Mouse (Mus musculus) testis, adult 2 months (tissue): ENCODE results near the gene Mtmr3. TPM values are rescaled to one million over a fixed set of nuclear protein-coding genes. Genes with fewer than 3 reads are reported as not detected.

Experiments
- H3K27ac ChIP-seq: fragments of 200-500 bp; 2 replicates; pipeline ENCODE4 v1.5.1; 2012; ENCODE audit warnings: low read depth, low read length; ENCODE audit not compliant: control insufficient read depth, insufficient read depth
- H3K27me3 ChIP-seq: fragments of 200-500 bp; 2 replicates; pipeline ENCODE4 v1.6.1; 2012; ENCODE audit warnings: mild to moderate bottlenecking, low read length, moderate library complexity; ENCODE audit not compliant: control insufficient read depth, insufficient read depth
- H3K36me3 ChIP-seq: fragments of 200-500 bp; 2 replicates; pipeline ENCODE4 v1.6.1; 2012; ENCODE audit warnings: mild to moderate bottlenecking, low read length; ENCODE audit not compliant: control insufficient read depth, insufficient read depth
- H3K4me1 ChIP-seq: fragments of 200-500 bp; 2 replicates; pipeline ENCODE4 v1.6.1; 2012; ENCODE audit warnings: low read length; ENCODE audit not compliant: control insufficient read depth, insufficient read depth
- H3K4me3 ChIP-seq: fragments of 200-500 bp; 2 replicates; pipeline ENCODE4 v1.5.1; 2012; ENCODE audit warnings: low read depth, mild to moderate bottlenecking, low read length, moderate library complexity, mixed read lengths; ENCODE audit not compliant: control insufficient read depth
- CTCF ChIP-seq: fragments of 200-500 bp; IDR thresholded peaks from 2 replicates; pipeline ENCODE4 v1.5.1; 2012; ENCODE audit warnings: low read depth, mild to moderate bottlenecking, inconsistent platforms, low read length, moderate library complexity; ENCODE audit not compliant: control insufficient read depth, insufficient read depth, insufficient replicate concordance
- POLR2A ChIP-seq: fragments of 200-500 bp; IDR thresholded peaks from 2 replicates; pipeline ENCODE4 v1.6.1; 2012; ENCODE audit warnings: low read depth, mild to moderate bottlenecking, inconsistent platforms, low read length, moderate library complexity; ENCODE audit not compliant: control insufficient read depth
- polyA plus RNA-seq: library from polyadenylated mRNA; depleted of rRNA; stranded (reverse); fragments of >200 nt; gene quantifications from 2 replicates; pipeline ENCODE4 v1.2.3, GENCODE M21; 2012

Mtmr3 gene
- polyA plus RNA-seq, 1 experiment: 23.4 TPM

DNA sequence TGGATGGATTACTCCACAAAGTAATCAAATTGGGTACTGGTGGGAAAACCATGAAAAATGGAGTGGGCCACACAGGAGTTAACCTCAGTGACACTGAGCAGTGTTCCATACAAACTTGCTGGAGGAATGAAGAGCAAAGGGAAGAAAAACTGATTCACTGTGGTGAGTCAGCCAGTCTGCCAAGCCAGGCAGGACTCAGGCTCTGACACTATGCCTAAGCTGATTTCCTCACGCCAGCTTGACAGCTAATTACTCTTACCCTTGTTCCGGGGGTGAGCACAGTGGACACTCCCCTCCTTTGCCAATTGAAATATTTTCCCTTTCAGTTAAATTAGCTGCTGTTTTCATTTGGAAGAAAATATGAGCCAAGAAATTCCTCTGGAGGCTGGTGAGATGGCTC, 38.8 kb upstream of the Mtmr3 start:
- Histone ChIP-seq H3K27ac (no peak overlapping the region), H3K4me1 (peaks cover 3% of the 10 kb centered on the region), H3K36me3 (no peaks in the 10 kb centered on the region), H3K4me3 (no peak overlapping the region), H3K27me3 (no peaks in the 10 kb centered on the region)
- no peak for TF ChIP-seq POLR2A
- TF ChIP-seq CTCF: no peak

DNA sequence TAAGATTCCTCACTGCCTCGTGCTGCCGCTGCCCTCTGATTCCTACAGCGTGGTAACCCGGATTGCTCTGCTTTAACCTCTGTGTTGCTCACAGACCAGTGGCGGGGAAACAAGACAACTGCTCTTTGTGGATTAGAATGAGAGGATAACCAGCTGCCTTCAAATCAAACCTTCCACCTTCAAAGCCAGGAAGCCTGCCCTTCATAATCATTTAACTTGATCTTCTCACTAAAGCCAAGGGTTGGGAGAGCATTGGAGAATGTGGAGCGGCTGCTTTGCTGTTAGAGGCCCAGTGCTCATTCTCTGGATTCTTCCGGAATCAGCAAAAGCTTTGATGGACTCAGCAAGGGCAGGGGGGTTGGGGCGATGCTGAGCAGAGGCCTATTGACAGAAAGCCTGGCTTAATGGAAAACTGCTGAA, 35.2 kb upstream of the Mtmr3 start:
- H3K27me3 ChIP-seq: no peaks in the 10 kb centered on the region
- H3K4me1 ChIP-seq: no peaks in the 10 kb centered on the region; the same call in 1 of the 2 replicates
- no peak overlapping the region for H3K27ac ChIP-seq
- no peak for TF ChIP-seq CTCF
- no peak for TF ChIP-seq POLR2A
- no peaks in the 10 kb centered on the region for H3K36me3 ChIP-seq
- H3K4me3 ChIP-seq: no peak overlapping the region

DNA sequence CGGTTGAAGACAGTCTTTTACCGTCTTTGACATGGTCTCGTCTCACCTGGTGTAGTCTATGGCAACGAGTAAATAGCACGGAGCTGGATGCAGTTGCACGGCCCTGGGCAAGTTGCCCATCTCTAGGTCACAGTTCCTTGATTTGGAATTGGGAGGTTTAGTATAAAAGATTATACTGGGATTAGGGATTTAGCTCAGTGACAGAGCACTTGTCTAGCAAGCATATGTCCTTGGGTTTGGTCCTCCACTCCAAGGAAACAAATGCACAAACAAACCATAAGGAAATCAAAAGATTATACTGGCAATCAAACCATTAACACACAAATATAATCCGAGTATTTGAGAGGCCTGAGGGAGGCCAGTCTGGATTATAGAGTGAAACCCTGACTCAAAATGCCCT, 33.0 kb upstream of the Mtmr3 start:
- H3K27me3 ChIP-seq: no peaks in the 10 kb centered on the region
- no peaks in the 10 kb centered on the region for H3K36me3 ChIP-seq
- TF ChIP-seq CTCF (no peak), POLR2A (no peak)
- H3K27ac ChIP-seq: no peak overlapping the region
- peaks cover 2% of the 10 kb centered on the region; the same call in 1 of the 2 replicates for H3K4me1 ChIP-seq
- no peak overlapping the region for H3K4me3 ChIP-seq

DNA sequence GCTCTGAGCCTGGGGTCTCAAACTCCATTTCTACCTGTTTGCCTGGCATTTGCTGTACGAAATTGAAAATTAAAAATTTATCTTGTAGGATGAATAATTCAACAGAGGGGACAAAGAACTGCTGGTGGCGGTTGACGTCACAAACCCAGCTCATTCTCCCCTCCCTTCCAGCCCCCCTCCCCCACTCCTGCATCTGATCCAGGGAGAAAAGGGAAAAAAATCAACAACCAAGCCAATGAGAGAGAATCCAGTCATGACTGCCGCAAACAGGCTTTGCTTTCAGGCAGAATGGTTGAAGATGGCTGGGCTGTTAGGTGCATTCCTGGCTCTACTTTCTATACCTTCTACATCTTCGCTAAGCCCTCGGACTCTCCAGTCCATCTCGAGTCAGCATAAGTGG, 31.3 kb upstream of the Mtmr3 start:
- no peak for TF ChIP-seq CTCF
- TF ChIP-seq POLR2A: no peak
- no peaks in the 10 kb centered on the region for H3K27me3 ChIP-seq
- H3K4me1 ChIP-seq: peaks cover 5% of the 10 kb centered on the region; the same call in 1 of the 2 replicates
- H3K27ac ChIP-seq: no peak overlapping the region
- peak overlapping the region; percentile 11 for H3K4me3 ChIP-seq
- no peaks in the 10 kb centered on the region for H3K36me3 ChIP-seq

GRCm38 (mm10) chr11:4622997-4623396, 28.3 kb upstream of the Mtmr3 start:
- Histone ChIP-seq H3K4me1 (peaks cover 10% of the 10 kb centered on the region; the same call in 1 of the 2 replicates), H3K4me3 (no peak overlapping the region), H3K27ac (no peak overlapping the region), H3K36me3 (no peaks in the 10 kb centered on the region), H3K27me3 (no peaks in the 10 kb centered on the region)
- TF ChIP-seq CTCF: no peak

- Histone ChIP-seq H3K4me3 (no peak overlapping the region), H3K27me3 (no peaks in the 10 kb centered on the region)
These were observed 27.9 kb upstream of the Mtmr3 start for GRCm38 (mm10) chr11:4622442-4622986.

DNA sequence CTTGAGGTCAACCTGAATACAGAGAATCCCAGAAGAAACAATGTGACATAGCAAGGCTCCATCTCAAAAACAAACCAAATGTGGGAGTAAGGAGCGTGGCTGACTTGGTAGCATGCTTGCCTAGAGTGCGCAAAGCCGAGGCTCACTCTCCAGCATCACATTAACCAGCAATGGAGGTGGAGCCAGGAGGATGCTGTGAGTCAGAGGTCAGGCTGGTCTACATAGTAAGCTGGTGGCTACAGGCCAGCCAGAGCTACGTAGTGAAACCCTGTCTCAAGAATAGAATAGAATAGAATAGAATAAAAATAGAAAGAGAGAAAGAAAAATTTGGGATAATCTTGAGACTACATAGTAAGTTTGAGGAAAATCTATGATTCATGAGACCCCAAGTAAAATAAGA, 27.2 kb upstream of the Mtmr3 start:
- Histone ChIP-seq H3K4me3 (no peak overlapping the region), H3K4me1 (peaks cover 10% of the 10 kb centered on the region; the same call in 1 of the 2 replicates), H3K36me3 (no peaks in the 10 kb centered on the region), H3K27me3 (no peaks in the 10 kb centered on the region), H3K27ac (peak overlapping the region; percentile 32; the same call in 1 of the 2 replicates)
- TF ChIP-seq POLR2A (no peak), CTCF (no peak)

More at GRCm38 (mm10) chr11:4622442-4622986, 27.9 kb upstream of the Mtmr3 start:
- TF ChIP-seq CTCF: no peak
- TF ChIP-seq POLR2A: no peak
- no peak overlapping the region for H3K27ac ChIP-seq
- no peaks in the 10 kb centered on the region for H3K36me3 ChIP-seq
- peaks cover 10% of the 10 kb centered on the region; the same call in 1 of the 2 replicates for H3K4me1 ChIP-seq

DNA sequence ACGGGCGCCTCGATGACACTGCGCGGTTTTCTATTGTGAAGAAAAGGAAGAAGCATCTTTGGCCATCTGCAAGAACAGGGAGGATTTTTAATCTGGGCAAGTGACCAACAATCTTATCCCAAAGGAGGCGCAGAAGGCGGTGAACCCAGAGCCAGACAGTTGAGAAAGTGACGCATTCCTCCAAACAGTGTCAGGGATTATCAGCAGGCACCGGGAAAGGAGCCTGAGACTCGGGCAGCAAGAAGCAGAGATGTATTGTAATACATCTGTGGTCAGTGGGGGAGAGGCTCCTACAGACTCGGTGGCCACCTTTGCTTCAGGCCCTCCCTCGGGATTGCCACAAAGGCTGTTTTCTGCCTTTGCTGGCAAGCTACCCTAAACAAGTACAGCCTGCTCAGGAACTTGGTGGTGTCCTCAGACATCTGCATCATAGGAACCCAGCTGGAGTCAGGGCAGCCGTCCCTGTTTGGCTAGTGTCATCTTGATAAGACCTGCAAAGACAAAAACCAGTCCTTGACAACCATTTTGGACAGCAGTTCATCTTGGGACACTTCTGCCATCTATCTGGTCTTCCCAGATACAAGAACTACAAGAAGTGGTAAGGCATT, 25.9 kb upstream of the Mtmr3 start:
- Histone ChIP-seq H3K36me3 (no peaks in the 10 kb centered on the region), H3K27ac (peak overlapping the region; percentile 80), H3K27me3 (no peaks in the 10 kb centered on the region), H3K4me1 (peaks cover 10% of the 10 kb centered on the region; the same call in 1 of the 2 replicates), H3K4me3 (no peak overlapping the region; the same call in 1 of the 2 replicates)
- TF ChIP-seq CTCF (no peak), POLR2A (no peak)
